ENCODE assay signal across 8 mouse cellular contexts in the genomic region with DNA sequence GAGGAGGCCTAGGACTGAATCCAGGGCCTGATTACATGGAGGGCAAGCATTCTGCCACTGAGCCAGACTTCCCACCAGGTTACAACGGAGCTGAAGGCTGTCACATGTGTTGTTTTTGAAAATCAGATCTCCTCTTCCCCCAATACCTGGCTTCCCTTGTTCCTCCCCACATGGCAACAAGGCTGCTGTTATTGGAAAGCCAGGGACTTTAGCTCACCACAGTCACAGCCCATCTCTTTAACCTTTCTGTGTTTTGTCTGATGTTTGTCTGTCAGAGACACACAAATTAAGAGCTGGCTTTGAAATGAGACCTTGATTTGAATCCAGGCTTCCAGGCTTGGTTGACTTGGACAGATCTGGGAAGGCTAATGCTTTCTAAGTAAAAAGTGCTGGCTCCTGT. TPM values are rescaled to one million over a fixed set of nuclear protein-coding genes. Genes with fewer than 3 reads are reported as not detected.
DNase-seq lines count a peak whose midpoint lies in the region; ATAC-seq lines count a peak whose summit lies in the region.

No protein-coding gene starts in this region.

- peak overlapping the region; percentile 96 for H3K9ac ChIP-seq in liver, embryonic 13.5 days

- DNase-seq in adrenal gland, adult 2 months: peak; percentile 22
- DNase-seq in adrenal gland, postnatal 36 days: no peak
- no peak for DNase-seq in liver, embryonic 13.5 days
- DNase-seq in thymus, postnatal 14 days: no peak
- DNase-seq in urinary bladder, postnatal 36 days (ENCODE audit: low spot score in 2 of 2): no peak

- peaks cover 36% of the 10 kb centered on the region for H3K36me3 ChIP-seq in megakaryocyte, embryonic 14.5 days (replicated peaks; ENCODE audit: low read length)
- no peaks in the 10 kb centered on the region for H3K36me3 ChIP-seq in liver, embryonic 13.5 days

- no peaks in the 10 kb centered on the region for H3K9me3 ChIP-seq in megakaryocyte, embryonic 14.5 days
- H3K9me3 ChIP-seq in liver, embryonic 13.5 days (replicated peaks): no peaks in the 10 kb centered on the region

- H3K27me3 ChIP-seq in megakaryocyte, embryonic 14.5 days (replicated peaks): no peaks in the 10 kb centered on the region
- no peaks in the 10 kb centered on the region for H3K27me3 ChIP-seq in liver, embryonic 13.5 days

- peak overlapping the region; percentile 83 for H3K4me2 ChIP-seq in liver, embryonic 13.5 days

- peaks cover 58% of the 10 kb centered on the region for H3K4me1 ChIP-seq in megakaryocyte, embryonic 14.5 days
- peaks cover 56% of the 10 kb centered on the region for H3K4me1 ChIP-seq in liver, embryonic 13.5 days (replicated peaks)

- WGBS in liver, embryonic 13.5 days (ENCODE audit: insufficient replicate concordance): 29% methylated on average over 1 of the region's 1 CpGs

- peak overlapping the region; percentile 93 for H3K4me3 ChIP-seq in megakaryocyte, embryonic 14.5 days (replicated peaks)
- H3K4me3 ChIP-seq in liver, embryonic 13.5 days (replicated peaks): peak overlapping the region; percentile 96

- H3K27ac ChIP-seq in liver, embryonic 13.5 days: peak overlapping the region; percentile 9

- no peak for ATAC-seq in megakaryocyte, adult 5-6 weeks (ENCODE audit: poor library complexity, severe bottlenecking)
- ATAC-seq in liver, embryonic 13.5 days (ENCODE audit: low read depth): no peak
- no peak for ATAC-seq in inflammation-experienced regulatory T-cells, adult 6 months

RNA-seq across cellular contexts. Expression of gene Uso1, which starts 1.5 kb away (rescaled TPM):
- total RNA-seq in adrenal gland, adult 2 months (2021): 100 to 1,000 TPM in 1 of 2 experiments, 10 to 100 TPM in 1; 88.8 to 113 TPM
- 22.8 and 35.4 TPM in 2 replicates for polyA plus RNA-seq in adrenal gland, adult 2 months (2012; rRNA removed)
- 100 to 1,000 TPM in 1 of 2 experiments, 10 to 100 TPM in 1; 93.3 to 104 TPM for total RNA-seq in adrenal gland, postnatal 36 days (2021)
- polyA plus RNA-seq in megakaryocyte, embryonic 14.5 days (2012; ENCODE audit: insufficient read depth, low replicate concordance): 24.1 and 49.3 TPM in 2 replicates
- 55.8 and 56.5 TPM in 2 replicates for total RNA-seq in megakaryocyte, adult 5-6 weeks (2015)
- total RNA-seq in megakaryocyte, adult 5-6 weeks (2017): 20.9 and 29.7 TPM in 2 replicates
- 23.9 and 28.3 TPM in 2 replicates for polyA plus RNA-seq in liver, embryonic 13.5 days (2015; fragmentation: Nextera tagmentation; extraction: Ambion mirVana)
- 10 to 100 TPM; 31.3 to 36.7 (median 34.4) TPM for polyA plus RNA-seq in inflammation-experienced regulatory T-cells, adult 6 months (2017; shearing (Covaris generic))

RNA-seq across cellular contexts. Expression of gene G3bp2, which starts 55.7 kb away (rescaled TPM):
- total RNA-seq in adrenal gland, adult 2 months (2021): 100 to 1,000 TPM; 142 to 168 TPM
- 9.7 and 12.5 TPM in 2 replicates for polyA plus RNA-seq in adrenal gland, adult 2 months (2012; rRNA removed)
- 100 to 1,000 TPM; 139 to 142 TPM for total RNA-seq in adrenal gland, postnatal 36 days (2021)
- 3.8 and 11.5 TPM in 2 replicates for polyA plus RNA-seq in megakaryocyte, embryonic 14.5 days (2012; ENCODE audit: insufficient read depth, low replicate concordance)
- 79.8 and 83.1 TPM in 2 replicates for total RNA-seq in megakaryocyte, adult 5-6 weeks (2015)
- 107 and 112 TPM in 2 replicates for total RNA-seq in megakaryocyte, adult 5-6 weeks (2017)
- 79.7 and 93.4 TPM in 2 replicates for polyA plus RNA-seq in liver, embryonic 13.5 days (2015; fragmentation: Nextera tagmentation; extraction: Ambion mirVana)
- polyA plus RNA-seq in inflammation-experienced regulatory T-cells, adult 6 months (2017; shearing (Covaris generic)): 100 to 1,000 TPM; 225 to 265 (median 245) TPM
